Mouse (Mus musculus) neural tube, embryonic 15.5 days (tissue): ENCODE measurements at regions not wholly inside any gene's neighbourhood (a gene's known extent, or its start where the extent isn't known, plus 50 kb on each side); places are given as distances from the start of the nearest gene placed in this dataset.

ENCODE experiments used
- ATAC-seq: fragments of 200-750 bp; cut with Nextera tagmentation; 2 replicates; pipeline ENCODE4 v1.8.0; 2017; ENCODE audit warnings: mild to moderate bottlenecking, moderate TSS enrichment, moderate library complexity; ENCODE audit not compliant: low FRiP score
- H3K27ac ChIP-seq: fragments of 300-500 bp; sonication (generic); replicated peaks from 2 replicates; pipeline ENCODE4 v1.5.1; 2015; ENCODE audit warnings: mild to moderate bottlenecking, inconsistent platforms
- H3K27me3 ChIP-seq: fragments of 300-500 bp; sonication (generic); replicated peaks from 2 replicates; pipeline ENCODE4 v1.6.1; 2015; ENCODE audit warnings: inconsistent platforms
- H3K36me3 ChIP-seq: fragments of 300-500 bp; sonication (generic); 2 replicates; pipeline ENCODE4 v1.6.1; 2015; ENCODE audit warnings: inconsistent platforms
- H3K4me1 ChIP-seq: fragments of 300-500 bp; sonication (generic); 2 replicates; pipeline ENCODE4 v1.6.1; 2015; ENCODE audit warnings: inconsistent platforms
- H3K4me2 ChIP-seq: fragments of 300-500 bp; sonication (generic); 2 replicates; pipeline ENCODE4 v1.6.1; 2015; ENCODE audit warnings: inconsistent platforms, mild to moderate bottlenecking, moderate library complexity
- H3K4me3 ChIP-seq: fragments of 300-500 bp; sonication (generic); replicated peaks from 2 replicates; pipeline ENCODE4 v1.5.1; 2015; ENCODE audit warnings: mild to moderate bottlenecking, inconsistent platforms
- H3K9ac ChIP-seq: fragments of 300-500 bp; sonication (generic); replicated peaks from 2 replicates; pipeline ENCODE4 v1.6.1; 2015; ENCODE audit warnings: mild to moderate bottlenecking, inconsistent platforms
- H3K9me3 ChIP-seq: fragments of 300-500 bp; sonication (generic); replicated peaks from 2 replicates; pipeline ENCODE4 v1.6.1; 2016; ENCODE audit warnings: inconsistent platforms
- WGBS: fragments of 180-500 bp; shearing (Covaris S2); methylation state at CpG from one replicate; pipeline ENCODE4 v1.1.7; 2015; ENCODE audit warnings: mixed read lengths; 5-methylcytosine and 5-hydroxymethylcytosine counted together

DNA sequence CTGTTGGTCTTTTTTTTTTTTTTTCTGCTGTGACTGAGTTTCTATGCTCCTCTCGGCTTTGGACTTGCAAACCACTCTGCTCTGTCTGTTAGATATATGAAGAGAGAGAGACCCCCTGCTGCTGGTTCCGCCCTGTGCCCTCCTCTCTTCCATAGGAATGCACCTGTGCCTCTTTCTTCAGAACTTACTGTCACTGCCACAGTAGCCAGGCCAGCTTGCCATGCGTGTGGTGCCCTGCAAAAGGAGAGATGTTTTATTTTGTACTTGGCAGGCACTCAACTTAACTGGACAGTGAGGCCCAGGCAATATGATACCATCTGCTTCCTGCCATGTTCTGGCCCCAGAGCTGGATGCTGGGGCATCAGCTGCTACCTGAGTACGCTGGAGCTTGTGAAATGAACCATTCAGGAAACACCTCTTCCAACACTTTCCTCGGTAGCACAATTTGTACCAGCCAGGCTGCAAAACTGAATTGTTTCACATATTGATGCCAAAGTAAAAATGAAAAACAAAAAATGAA lies 392.8 kb downstream of the Ttll7 start:
- no peak overlapping the region for H3K27ac ChIP-seq
- H3K9ac ChIP-seq, result no peak overlapping the region
- H3K4me3 ChIP-seq, result no peak overlapping the region
- no peak overlapping the region for H3K4me2 ChIP-seq
- no peaks in the 10 kb centered on the region for H3K27me3 ChIP-seq
- H3K36me3 ChIP-seq, result no peaks in the 10 kb centered on the region
- H3K9me3 ChIP-seq, result no peaks in the 10 kb centered on the region
- no peak for ATAC-seq
- H3K4me1 ChIP-seq, result no peaks in the 10 kb centered on the region
- WGBS, result 72% methylated on average over 5 of the region's 5 CpGs

DNA sequence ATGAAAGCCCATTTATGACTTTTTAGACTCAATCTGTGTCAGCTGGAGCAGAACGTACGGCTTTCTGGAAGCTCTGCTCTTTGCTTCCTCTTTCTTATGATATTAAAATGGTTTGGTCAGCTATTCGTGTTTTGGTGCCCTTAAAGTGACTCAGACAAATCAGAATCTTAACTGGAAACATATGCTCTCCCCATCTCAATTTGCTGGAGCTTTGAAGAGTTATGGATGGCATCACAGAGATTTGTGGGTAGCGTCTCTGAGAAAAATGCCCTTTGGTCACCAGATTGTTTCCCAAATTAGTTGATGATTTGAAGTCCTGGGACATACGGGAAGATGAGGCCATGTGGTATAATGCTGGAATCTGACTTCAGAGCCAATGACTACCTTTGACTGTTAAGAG lies 394.0 kb downstream of the Ttll7 start:
- Histone ChIP-seq H3K4me3 (no peak overlapping the region), H3K9ac (no peak overlapping the region), H3K27me3 (no peaks in the 10 kb centered on the region), H3K27ac (no peak overlapping the region), H3K36me3 (no peaks in the 10 kb centered on the region), H3K4me1 (no peaks in the 10 kb centered on the region), H3K9me3 (no peaks in the 10 kb centered on the region), H3K4me2 (no peak overlapping the region)
- no peak for ATAC-seq
- WGBS, result 92% methylated on average over 5 of the region's 5 CpGs

DNA sequence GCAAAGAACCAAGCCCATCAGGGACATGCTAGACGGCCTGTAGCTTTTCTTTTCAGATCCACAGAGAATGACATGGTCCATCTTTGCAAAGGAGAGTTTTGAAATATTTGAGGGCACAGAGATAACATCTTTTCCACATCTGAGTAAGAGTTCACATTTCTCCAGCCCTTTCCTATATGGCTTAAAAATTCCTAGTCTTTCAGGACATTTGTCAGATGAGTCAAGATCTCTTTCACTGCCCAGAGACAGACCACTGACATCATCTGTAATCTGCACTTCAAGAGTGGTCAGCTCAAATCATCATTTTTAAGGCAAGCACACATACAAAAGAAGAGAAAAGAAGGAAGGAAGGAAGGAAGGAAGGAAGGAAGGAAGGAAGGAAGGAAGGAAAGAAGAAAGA lies 397.3 kb downstream of the Ttll7 start:
- no peak overlapping the region for H3K27ac ChIP-seq
- H3K4me2 ChIP-seq, result no peak overlapping the region
- no peak overlapping the region for H3K4me3 ChIP-seq
- H3K36me3 ChIP-seq, result no peaks in the 10 kb centered on the region
- WGBS, result 87% methylated on average over 1 of the region's 1 CpGs
- no peak for ATAC-seq
- peaks cover 26% of the 10 kb centered on the region for H3K4me1 ChIP-seq
- no peaks in the 10 kb centered on the region for H3K9me3 ChIP-seq
- H3K9ac ChIP-seq, result no peak overlapping the region
- no peaks in the 10 kb centered on the region for H3K27me3 ChIP-seq

DNA sequence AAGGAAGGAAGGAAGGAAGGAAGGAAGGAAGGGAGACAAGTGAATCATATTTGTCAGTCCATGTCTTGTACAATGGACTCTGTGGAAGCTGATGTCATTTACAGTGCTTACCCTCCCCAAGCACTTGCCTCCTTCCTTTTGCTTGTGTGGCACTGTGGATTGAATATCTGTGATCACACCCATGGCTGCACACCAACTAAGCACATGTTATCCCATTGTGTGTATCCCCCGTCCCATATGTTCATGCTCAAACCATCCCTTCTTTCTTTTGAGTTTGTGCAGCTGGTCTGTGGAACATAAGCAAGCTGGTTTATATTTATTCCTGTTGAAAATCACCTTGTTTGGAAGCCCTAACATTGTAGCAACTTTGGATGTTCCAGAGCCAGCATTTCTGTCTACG lies 397.7 kb downstream of the Ttll7 start:
- H3K27ac ChIP-seq, result no peak overlapping the region
- H3K4me2 ChIP-seq, result no peak overlapping the region
- peaks cover 26% of the 10 kb centered on the region for H3K4me1 ChIP-seq
- 84% methylated on average over 2 of the region's 2 CpGs for WGBS
- H3K9me3 ChIP-seq, result no peaks in the 10 kb centered on the region
- H3K4me3 ChIP-seq, result no peak overlapping the region
- H3K9ac ChIP-seq, result no peak overlapping the region
- H3K27me3 ChIP-seq, result no peaks in the 10 kb centered on the region
- no peaks in the 10 kb centered on the region for H3K36me3 ChIP-seq
- ATAC-seq, result no peak

DNA sequence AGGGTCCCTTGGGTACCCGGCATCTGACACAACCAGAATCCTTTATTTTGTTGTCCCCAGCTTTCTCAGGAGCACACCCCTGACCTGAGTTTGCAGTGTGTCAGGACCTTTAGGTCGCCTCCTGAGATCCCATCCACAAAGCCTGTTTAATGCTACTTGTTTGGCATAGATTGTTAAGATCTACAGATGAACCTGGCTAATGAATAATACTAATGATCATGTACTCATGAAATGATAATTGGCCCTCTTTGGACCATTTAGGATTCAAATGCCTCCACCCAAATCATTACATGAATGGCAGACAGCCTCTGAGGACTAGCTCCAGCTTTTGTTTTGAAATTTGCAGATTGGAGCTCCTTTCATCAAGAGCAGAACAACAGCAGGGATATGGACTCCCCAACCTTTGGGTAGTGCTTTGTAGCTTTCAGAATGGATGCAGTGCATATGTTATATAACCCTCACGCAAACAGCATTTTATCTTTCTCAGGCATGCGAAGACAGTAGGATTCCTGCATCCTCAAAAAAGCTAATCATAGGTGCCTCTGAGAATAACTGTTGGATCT lies 400.1 kb downstream of the Ttll7 start:
- Histone ChIP-seq H3K4me3 (no peak overlapping the region), H3K36me3 (no peaks in the 10 kb centered on the region), H3K9me3 (no peaks in the 10 kb centered on the region), H3K4me1 (peaks cover 26% of the 10 kb centered on the region), H3K27me3 (no peaks in the 10 kb centered on the region), H3K27ac (peak overlapping the region; percentile 58), H3K9ac (no peak overlapping the region), H3K4me2 (no peak overlapping the region)
- 64% methylated on average over 4 of the region's 4 CpGs for WGBS
- ATAC-seq, result no peak

DNA sequence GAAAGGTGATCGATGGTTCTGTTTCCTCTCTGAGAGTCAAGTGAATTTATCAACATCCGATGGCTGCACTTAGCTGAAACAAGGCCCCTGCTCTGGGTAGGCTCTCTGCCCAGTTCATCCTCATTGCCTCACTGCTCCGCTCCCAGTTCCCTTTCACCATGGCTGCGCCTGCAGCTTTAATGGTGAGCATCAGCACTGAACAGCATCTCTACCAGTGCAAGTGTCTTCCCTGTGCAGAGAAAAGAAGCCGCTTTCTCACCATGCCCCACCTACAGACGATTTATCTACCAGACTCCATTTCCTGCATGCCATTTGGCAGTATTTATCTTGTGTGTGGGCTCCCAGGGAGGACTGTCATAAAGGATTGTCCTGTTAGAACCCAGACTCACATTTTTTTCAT lies 400.6 kb downstream of the Ttll7 start:
- peak; percentile 47 for ATAC-seq
- Histone ChIP-seq H3K4me3 (no peak overlapping the region), H3K9me3 (no peaks in the 10 kb centered on the region), H3K4me1 (peaks cover 26% of the 10 kb centered on the region), H3K9ac (no peak overlapping the region), H3K27ac (peak overlapping the region; percentile 58), H3K4me2 (no peak overlapping the region), H3K36me3 (no peaks in the 10 kb centered on the region), H3K27me3 (no peaks in the 10 kb centered on the region)
- WGBS, result 39% methylated on average over 6 of the region's 6 CpGs

DNA sequence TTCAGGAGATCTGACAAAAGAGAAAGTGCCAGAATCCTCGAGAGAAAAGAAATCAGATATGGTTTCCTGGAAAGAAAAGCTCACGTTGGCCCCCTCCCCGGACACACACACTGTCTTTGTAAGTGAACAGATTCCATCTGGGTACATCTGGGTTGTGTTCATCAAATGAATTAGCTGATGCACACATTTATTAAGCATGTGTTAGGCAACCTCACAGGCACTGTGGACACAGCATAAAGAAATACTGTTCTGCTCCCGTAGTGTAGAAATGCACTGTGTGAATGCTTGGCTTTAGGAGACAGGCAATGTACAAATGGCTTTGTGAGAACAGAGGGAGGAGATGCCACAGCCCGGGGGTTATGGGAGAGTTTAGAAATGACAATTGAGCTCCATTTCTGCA lies 402.3 kb downstream of the Ttll7 start:
- ATAC-seq, result no peak
- H3K4me1 ChIP-seq, result peaks cover 26% of the 10 kb centered on the region
- no peak overlapping the region for H3K4me3 ChIP-seq
- 35% methylated on average over 5 of the region's 5 CpGs for WGBS
- no peaks in the 10 kb centered on the region for H3K9me3 ChIP-seq
- no peak overlapping the region for H3K4me2 ChIP-seq
- H3K36me3 ChIP-seq, result no peaks in the 10 kb centered on the region
- H3K27me3 ChIP-seq, result no peaks in the 10 kb centered on the region
- H3K9ac ChIP-seq, result no peak overlapping the region
- no peak overlapping the region for H3K27ac ChIP-seq

DNA sequence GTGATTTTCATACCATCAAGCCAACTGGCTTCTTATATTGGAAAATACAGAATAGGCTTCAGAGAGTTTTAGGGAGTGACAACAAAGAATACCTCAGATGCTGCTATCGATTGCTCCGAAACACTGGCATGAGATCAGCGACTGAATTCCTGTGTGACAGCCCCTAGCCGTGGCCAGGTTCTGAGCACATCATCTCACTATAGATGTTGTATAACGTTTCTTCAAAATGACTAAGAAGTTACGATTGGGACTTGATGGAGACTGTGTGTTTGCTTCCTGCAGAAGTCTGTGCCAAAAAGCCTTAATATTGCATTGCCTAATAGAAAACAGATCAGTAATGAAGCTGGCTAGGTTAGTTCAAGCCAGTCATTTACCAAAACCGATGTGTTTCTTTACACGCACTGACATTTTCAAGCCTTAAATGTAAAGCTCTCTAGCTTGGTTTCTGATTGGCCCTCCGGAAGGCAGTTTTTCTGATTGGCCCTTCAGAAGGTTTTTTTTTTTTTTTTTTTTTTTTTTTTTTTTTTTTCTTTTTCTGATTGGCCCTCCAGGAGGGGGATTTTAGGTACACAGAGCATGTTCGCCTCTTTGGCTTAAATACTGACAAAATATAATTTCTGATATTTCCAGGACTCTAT lies 408.9 kb downstream of the Ttll7 start:
- WGBS, result 87% methylated on average over 10 of the region's 10 CpGs
- H3K36me3 ChIP-seq, result no peaks in the 10 kb centered on the region
- H3K4me2 ChIP-seq, result no peak overlapping the region
- H3K27me3 ChIP-seq, result no peaks in the 10 kb centered on the region
- H3K4me3 ChIP-seq, result no peak overlapping the region
- no peak for ATAC-seq
- H3K27ac ChIP-seq, result no peak overlapping the region
- H3K9me3 ChIP-seq, result no peaks in the 10 kb centered on the region
- H3K4me1 ChIP-seq, result no peaks in the 10 kb centered on the region
- no peak overlapping the region for H3K9ac ChIP-seq

DNA sequence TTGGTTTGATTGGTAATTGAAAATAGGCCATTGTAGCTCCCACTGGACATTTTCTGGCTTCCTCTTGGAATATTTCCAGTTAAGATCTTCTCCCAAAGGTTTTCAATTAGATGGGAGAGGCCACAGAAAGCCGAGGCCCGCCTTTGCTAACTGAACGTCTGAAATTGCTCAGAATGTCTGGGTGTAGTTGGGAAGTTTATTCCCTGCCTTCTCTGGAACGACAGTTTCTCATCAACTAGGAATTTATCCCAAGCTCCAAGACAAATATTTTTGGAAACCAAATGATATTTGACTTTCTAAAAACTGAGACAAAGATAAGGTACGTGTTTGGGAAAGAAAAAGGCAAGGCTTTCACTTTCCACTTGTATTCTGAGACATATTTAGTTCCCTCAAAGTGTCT lies 414.4 kb downstream of the Ttll7 start:
- Histone ChIP-seq H3K4me3 (no peak overlapping the region), H3K36me3 (no peaks in the 10 kb centered on the region), H3K4me1 (no peaks in the 10 kb centered on the region), H3K27me3 (no peaks in the 10 kb centered on the region), H3K9ac (no peak overlapping the region), H3K27ac (no peak overlapping the region), H3K9me3 (no peaks in the 10 kb centered on the region), H3K4me2 (no peak overlapping the region)
- whole genome bisulfite sequencing, result 66% methylated on average over 5 of the region's 5 CpGs
- ATAC-seq, result no peak

DNA sequence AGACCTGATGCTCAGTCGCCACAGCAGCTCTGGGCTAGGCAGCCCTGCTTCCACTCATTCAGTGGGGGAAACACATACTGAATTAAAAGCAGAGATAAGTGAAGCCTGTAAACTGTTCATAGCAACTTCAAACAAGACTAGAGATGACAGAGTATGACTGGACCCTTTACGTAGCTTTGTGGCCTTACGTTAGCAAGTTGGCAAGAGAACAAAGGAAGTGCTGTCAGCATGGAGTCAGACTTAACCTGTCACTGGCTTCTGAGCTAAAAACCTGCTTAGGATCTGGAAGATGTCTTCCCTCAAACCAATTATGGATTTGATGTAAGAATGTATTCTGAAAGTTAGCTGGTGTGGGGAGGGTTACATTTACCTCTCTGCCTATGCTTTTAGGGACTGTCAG lies 421.3 kb downstream of the Ttll7 start:
- no peaks in the 10 kb centered on the region for H3K36me3 ChIP-seq
- no peak for ATAC-seq
- no peak overlapping the region for H3K27ac ChIP-seq
- H3K27me3 ChIP-seq, result no peaks in the 10 kb centered on the region
- H3K9ac ChIP-seq, result no peak overlapping the region
- H3K4me3 ChIP-seq, result no peak overlapping the region
- no peaks in the 10 kb centered on the region for H3K9me3 ChIP-seq
- no peaks in the 10 kb centered on the region for H3K4me1 ChIP-seq
- no peak overlapping the region for H3K4me2 ChIP-seq
- 75% methylated on average over 3 of the region's 3 CpGs for WGBS

DNA sequence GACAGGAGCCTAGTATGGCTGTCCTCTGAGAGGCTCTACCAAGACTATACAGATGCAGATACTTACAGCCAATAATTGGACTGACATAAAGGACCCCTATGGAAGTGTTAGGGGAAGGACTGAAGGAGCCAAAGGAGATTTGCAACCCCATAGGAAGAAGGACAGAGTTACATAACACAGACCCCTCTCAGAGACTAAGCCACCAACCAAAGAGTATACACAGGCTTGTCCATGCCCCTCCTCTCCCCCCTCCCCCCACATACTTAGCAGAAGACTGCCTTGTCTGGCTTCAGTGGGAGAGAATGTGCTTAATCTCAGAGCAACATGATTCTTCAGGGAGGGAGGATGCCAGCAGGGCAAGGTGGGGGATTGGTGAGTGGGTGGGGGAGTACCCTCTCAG lies 426.4 kb downstream of the Ttll7 start:
- no peaks in the 10 kb centered on the region for H3K36me3 ChIP-seq
- no peaks in the 10 kb centered on the region for H3K27me3 ChIP-seq
- no peaks in the 10 kb centered on the region for H3K9me3 ChIP-seq
- no peak overlapping the region for H3K27ac ChIP-seq
- H3K4me2 ChIP-seq, result no peak overlapping the region
- no peaks in the 10 kb centered on the region for H3K4me1 ChIP-seq
- no peak overlapping the region for H3K4me3 ChIP-seq
- no peak for ATAC-seq
- no peak overlapping the region for H3K9ac ChIP-seq

DNA sequence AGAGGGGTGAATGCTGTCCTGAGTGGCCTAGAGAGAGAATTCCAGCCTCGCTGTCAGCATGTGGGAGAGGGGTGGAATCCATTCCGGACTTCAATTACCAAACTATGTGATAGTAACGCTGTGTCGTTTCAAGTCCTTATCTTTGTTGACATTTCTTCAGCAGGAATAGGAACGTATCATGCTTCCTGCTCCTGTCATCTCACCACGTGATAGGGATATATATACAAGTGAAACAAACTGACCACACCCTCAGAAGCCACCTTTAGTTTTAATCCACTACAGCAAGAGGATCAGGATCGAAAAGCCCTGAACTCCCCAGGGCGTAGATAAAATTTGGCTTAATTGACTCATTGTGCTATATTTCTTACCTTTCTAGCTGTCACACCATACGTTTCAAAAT lies 431.6 kb downstream of the Ttll7 start:
- H3K36me3 ChIP-seq, result no peaks in the 10 kb centered on the region
- no peak overlapping the region for H3K4me2 ChIP-seq
- H3K4me1 ChIP-seq, result no peaks in the 10 kb centered on the region
- no peak overlapping the region for H3K4me3 ChIP-seq
- H3K9ac ChIP-seq, result no peak overlapping the region
- H3K27ac ChIP-seq, result no peak overlapping the region
- 87% methylated on average over 9 of the region's 9 CpGs for WGBS
- H3K9me3 ChIP-seq, result no peaks in the 10 kb centered on the region
- no peaks in the 10 kb centered on the region for H3K27me3 ChIP-seq
- ATAC-seq, result no peak
